Mouse (Mus musculus) embryonic facial prominence, embryonic 15.5 days (tissue): ENCODE data around the gene Gm20388. TPM values are rescaled to one million over a fixed set of nuclear protein-coding genes. Genes with fewer than 3 reads are reported as not detected.
A peak's percentile ranks its signal among the peaks of the same experiment; 100 is the strongest.

Experiments
- ATAC-seq: fragments of 200-750 bp; cut with Nextera tagmentation; 2 replicates; pipeline ENCODE4 v1.8.0; 2017; ENCODE audit warnings: low read depth, moderate TSS enrichment; ENCODE audit not compliant: insufficient number of reproducible peaks, low FRiP score, low TSS enrichment
- H3K27ac ChIP-seq: fragments of 300-500 bp; sonication (generic); replicated peaks from 2 replicates; pipeline ENCODE4 v1.5.1; 2015; ENCODE audit warnings: mild to moderate bottlenecking, inconsistent platforms
- H3K27me3 ChIP-seq: fragments of 300-500 bp; sonication (generic); 2 replicates; pipeline ENCODE4 v1.6.1; 2015; ENCODE audit warnings: inconsistent platforms
- H3K36me3 ChIP-seq: fragments of 300-500 bp; sonication (generic); 2 replicates; pipeline ENCODE4 v1.6.1; 2015; ENCODE audit warnings: mild to moderate bottlenecking, inconsistent platforms
- H3K4me1 ChIP-seq: fragments of 300-500 bp; sonication (generic); 2 replicates; pipeline ENCODE4 v1.6.1; 2015; ENCODE audit warnings: inconsistent platforms
- H3K4me2 ChIP-seq: fragments of 300-500 bp; sonication (generic); replicated peaks from 2 replicates; pipeline ENCODE4 v1.6.1; 2015; ENCODE audit warnings: mild to moderate bottlenecking, inconsistent platforms
- H3K4me3 ChIP-seq: fragments of 300-500 bp; sonication (generic); replicated peaks from 2 replicates; pipeline ENCODE4 v1.5.1; 2015; ENCODE audit warnings: mild to moderate bottlenecking, inconsistent platforms
- H3K9ac ChIP-seq: fragments of 300-500 bp; sonication (generic); 2 replicates; pipeline ENCODE4 v1.6.1; 2015; ENCODE audit warnings: inconsistent platforms
- H3K9me3 ChIP-seq: fragments of 300-500 bp; sonication (generic); replicated peaks from 2 replicates; pipeline ENCODE4 v1.6.1; 2016; ENCODE audit warnings: inconsistent platforms
- WGBS: fragments of 180-500 bp; shearing (Covaris S2); methylation state at CpG from one replicate; pipeline ENCODE4 v1.1.7; 2015; 5-methylcytosine and 5-hydroxymethylcytosine counted together
- polyA plus RNA-seq: library from polyadenylated mRNA; unstranded; fragments of >200 nt; fragmentation: Nextera tagmentation; extraction: Ambion mirVana; gene quantifications from 2 replicates; pipeline ENCODE4 v1.2.1, GENCODE M21; 2015

Gene Gm20388
- polyA plus RNA-seq, 1 experiment from 2014 or later = 8.0 TPM

- ATAC-seq = no peak
- Histone ChIP-seq H3K36me3 (no peaks in the 10 kb centered on the region), H3K4me2 (no peak overlapping the region), H3K27me3 (no peaks in the 10 kb centered on the region), H3K9me3 (no peaks in the 10 kb centered on the region), H3K27ac (peak overlapping the region; percentile 34; the same call in 1 of the 2 replicates), H3K4me1 (peaks cover 42% of the 10 kb centered on the region), H3K4me3 (no peak overlapping the region), H3K9ac (no peak overlapping the region)
- 36% methylated on average over 24 of the region's 24 CpGs for WGBS
These were observed 2385.7 kb downstream of the Gm20388 start for GRCm38 (mm10) chr8:122296173-122297001.

- peaks cover 26% of the 10 kb centered on the region for H3K4me1 ChIP-seq
- H3K27me3 ChIP-seq = no peaks in the 10 kb centered on the region
- H3K36me3 ChIP-seq = no peaks in the 10 kb centered on the region
- H3K9me3 ChIP-seq = no peaks in the 10 kb centered on the region
- no peak overlapping the region for H3K27ac ChIP-seq
- no peak overlapping the region for H3K4me3 ChIP-seq
- WGBS = 71% methylated on average over 16 of the region's 16 CpGs
- ATAC-seq = no peak
- no peak overlapping the region for H3K4me2 ChIP-seq
- no peak overlapping the region for H3K9ac ChIP-seq
These were observed 2389.1 kb downstream of the Gm20388 start for GRCm38 (mm10) chr8:122299581-122300254.

GRCm38 (mm10) chr8:122301081-122301480, 2390.4 kb downstream of the Gm20388 start:
- WGBS = 79% methylated on average over 13 of the region's 13 CpGs
- H3K9ac ChIP-seq = no peak overlapping the region
- no peak for ATAC-seq
- H3K27me3 ChIP-seq = no peaks in the 10 kb centered on the region
- no peaks in the 10 kb centered on the region for H3K9me3 ChIP-seq
- no peak overlapping the region for H3K4me2 ChIP-seq
- H3K36me3 ChIP-seq = no peaks in the 10 kb centered on the region
- H3K27ac ChIP-seq = no peak overlapping the region
- H3K4me1 ChIP-seq = peaks cover 15% of the 10 kb centered on the region
- H3K4me3 ChIP-seq = no peak overlapping the region

GRCm38 (mm10) chr8:122301866-122302265, 2391.2 kb downstream of the Gm20388 start:
- no peaks in the 10 kb centered on the region for H3K9me3 ChIP-seq
- H3K9ac ChIP-seq = no peak overlapping the region
- peaks cover 7% of the 10 kb centered on the region for H3K4me1 ChIP-seq
- no peak overlapping the region for H3K4me2 ChIP-seq
- H3K27me3 ChIP-seq = no peaks in the 10 kb centered on the region
- no peak overlapping the region for H3K27ac ChIP-seq
- WGBS = 78% methylated on average over 5 of the region's 5 CpGs
- no peak overlapping the region for H3K4me3 ChIP-seq
- no peak for ATAC-seq
- no peaks in the 10 kb centered on the region for H3K36me3 ChIP-seq

GRCm38 (mm10) chr8:122303451-122303850, 2392.8 kb downstream of the Gm20388 start:
- Histone ChIP-seq H3K4me1 (no peaks in the 10 kb centered on the region), H3K36me3 (no peaks in the 10 kb centered on the region), H3K27me3 (no peaks in the 10 kb centered on the region), H3K4me3 (no peak overlapping the region), H3K4me2 (no peak overlapping the region), H3K9ac (no peak overlapping the region), H3K9me3 (no peaks in the 10 kb centered on the region), H3K27ac (no peak overlapping the region)
- 72% methylated on average over 6 of the region's 6 CpGs for WGBS
- no peak for ATAC-seq

GRCm38 (mm10) chr8:122304058-122304457, 2393.4 kb downstream of the Gm20388 start:
- no peak overlapping the region for H3K9ac ChIP-seq

GRCm38 (mm10) chr8:122306660-122307399, 2396.2 kb downstream of the Gm20388 start:
- Histone ChIP-seq H3K4me2 (no peak overlapping the region), H3K4me3 (no peak overlapping the region), H3K36me3 (no peaks in the 10 kb centered on the region), H3K27me3 (no peaks in the 10 kb centered on the region), H3K9me3 (no peaks in the 10 kb centered on the region), H3K4me1 (no peaks in the 10 kb centered on the region), H3K27ac (no peak overlapping the region), H3K9ac (no peak overlapping the region)
- ATAC-seq = no peak
- WGBS = 82% methylated on average over 26 of the region's 26 CpGs

More at GRCm38 (mm10) chr8:122304058-122304457, 2393.4 kb downstream of the Gm20388 start:
- Histone ChIP-seq H3K36me3 (no peaks in the 10 kb centered on the region), H3K4me1 (no peaks in the 10 kb centered on the region), H3K27ac (no peak overlapping the region), H3K4me3 (no peak overlapping the region), H3K4me2 (no peak overlapping the region), H3K9me3 (no peaks in the 10 kb centered on the region), H3K27me3 (no peaks in the 10 kb centered on the region)
- no peak for ATAC-seq
- WGBS = 20% methylated on average over 3 of the region's 3 CpGs

- Histone ChIP-seq H3K36me3 (no peaks in the 10 kb centered on the region), H3K4me2 (no peak overlapping the region), H3K4me1 (no peaks in the 10 kb centered on the region), H3K9me3 (no peaks in the 10 kb centered on the region), H3K27ac (no peak overlapping the region), H3K27me3 (no peaks in the 10 kb centered on the region), H3K4me3 (no peak overlapping the region), H3K9ac (no peak overlapping the region)
- 73% methylated on average over 8 of the region's 8 CpGs for WGBS
- no peak for ATAC-seq
These were observed 2397.2 kb downstream of the Gm20388 start for GRCm38 (mm10) chr8:122307836-122308235.

- Histone ChIP-seq H3K36me3 (no peaks in the 10 kb centered on the region), H3K9me3 (no peaks in the 10 kb centered on the region), H3K4me1 (no peaks in the 10 kb centered on the region), H3K4me3 (no peak overlapping the region), H3K27me3 (no peaks in the 10 kb centered on the region), H3K9ac (no peak overlapping the region), H3K4me2 (no peak overlapping the region), H3K27ac (no peak overlapping the region)
- 83% methylated on average over 12 of the region's 12 CpGs for WGBS
- ATAC-seq = no peak
These were observed 2398.6 kb downstream of the Gm20388 start for GRCm38 (mm10) chr8:122309272-122309671.

- ATAC-seq = no peak
- 74% methylated on average over 2 of the region's 2 CpGs for WGBS
- Histone ChIP-seq H3K9me3 (no peaks in the 10 kb centered on the region), H3K4me1 (no peaks in the 10 kb centered on the region), H3K36me3 (no peaks in the 10 kb centered on the region), H3K4me2 (no peak overlapping the region), H3K4me3 (no peak overlapping the region), H3K9ac (no peak overlapping the region), H3K27me3 (no peaks in the 10 kb centered on the region), H3K27ac (no peak overlapping the region)
These were observed 2400.5 kb downstream of the Gm20388 start for GRCm38 (mm10) chr8:122311115-122311514.

GRCm38 (mm10) chr8:122312553-122312952, 2401.9 kb downstream of the Gm20388 start:
- ATAC-seq = no peak
- no peak overlapping the region for H3K9ac ChIP-seq
- H3K27ac ChIP-seq = no peak overlapping the region
- H3K36me3 ChIP-seq = no peaks in the 10 kb centered on the region
- H3K4me3 ChIP-seq = no peak overlapping the region
- H3K9me3 ChIP-seq = no peaks in the 10 kb centered on the region
- 58% methylated on average over 2 of the region's 2 CpGs for WGBS
- H3K4me2 ChIP-seq = no peak overlapping the region
- no peaks in the 10 kb centered on the region for H3K27me3 ChIP-seq
- no peaks in the 10 kb centered on the region for H3K4me1 ChIP-seq
